Mouse (Mus musculus) intestine, embryonic 14.5 days (tissue): ENCODE measurements around the gene Gusb. TPM values are rescaled to one million over a fixed set of nuclear protein-coding genes. Genes with fewer than 3 reads are reported as not detected.

Source experiments
- ATAC-seq: fragments of 200-750 bp; cut with Nextera tagmentation; replicated peaks from 2 replicates; pipeline ENCODE4 v1.8.0; 2017; ENCODE audit warnings: low read depth, moderate number of reproducible peaks, moderate TSS enrichment, moderate library complexity; ENCODE audit not compliant: low FRiP score, low TSS enrichment
- DNase-seq: peaks from one replicate; pipeline ENCODE4 v3.0.0-alpha.2; 2018; ENCODE audit warnings: low spot score
- H3K27ac ChIP-seq: fragments of 300-500 bp; sonication (generic); 2 replicates; pipeline ENCODE4 v1.5.1; 2014; ENCODE audit warnings: low read depth, mild to moderate bottlenecking, control low read depth
- H3K27me3 ChIP-seq: fragments of 300-500 bp; sonication (generic); replicated peaks from 2 replicates; pipeline ENCODE4 v1.6.1; 2014; ENCODE audit warnings: low read length, control low read depth; ENCODE audit not compliant: control insufficient read depth, insufficient read depth
- H3K36me3 ChIP-seq: fragments of 300-500 bp; sonication (generic); 2 replicates; pipeline ENCODE4 v1.6.1; 2014; ENCODE audit warnings: low read length, control low read depth; ENCODE audit not compliant: control insufficient read depth, insufficient read depth
- H3K4me1 ChIP-seq: fragments of 300-500 bp; sonication (generic); replicated peaks from 2 replicates; pipeline ENCODE4 v1.6.1; 2014; ENCODE audit warnings: low read length, control low read depth, mixed read lengths; ENCODE audit not compliant: control insufficient read depth, insufficient read depth
- H3K4me2 ChIP-seq: fragments of 300-500 bp; sonication (generic); 2 replicates; pipeline ENCODE4 v1.6.1; 2014; ENCODE audit warnings: low read length
- H3K4me3 ChIP-seq: fragments of 300-500 bp; sonication (generic); 2 replicates; pipeline ENCODE4 v1.5.1; 2014; ENCODE audit warnings: low read depth, low read length, control low read depth, mixed read lengths
- H3K9ac ChIP-seq: fragments of 300-500 bp; sonication (generic); 2 replicates; pipeline ENCODE4 v1.6.1; 2014; ENCODE audit warnings: mild to moderate bottlenecking, low read length
- H3K9me3 ChIP-seq: fragments of 300-500 bp; sonication (generic); 2 replicates; pipeline ENCODE4 v1.6.1; 2016; ENCODE audit warnings: low read length, control low read depth; ENCODE audit not compliant: control insufficient read depth
- WGBS: fragments of 180-500 bp; shearing (Covaris S2); extraction: QIAGEN DNeasy Blood & Tissue Kit; methylation state at CpG from one replicate; pipeline ENCODE4 v1.1.7; 2014; 5-methylcytosine and 5-hydroxymethylcytosine counted together
- polyA plus RNA-seq: library from polyadenylated mRNA; unstranded; fragments of >200 nt; fragmentation: Nextera tagmentation; extraction: Ambion mirVana; gene quantifications from 2 replicates; pipeline ENCODE4 v1.2.1, GENCODE M21; 2014

The Gusb gene
- polyA plus RNA-seq, 1 experiment from 2014 or later, result 94.9 TPM

DNA sequence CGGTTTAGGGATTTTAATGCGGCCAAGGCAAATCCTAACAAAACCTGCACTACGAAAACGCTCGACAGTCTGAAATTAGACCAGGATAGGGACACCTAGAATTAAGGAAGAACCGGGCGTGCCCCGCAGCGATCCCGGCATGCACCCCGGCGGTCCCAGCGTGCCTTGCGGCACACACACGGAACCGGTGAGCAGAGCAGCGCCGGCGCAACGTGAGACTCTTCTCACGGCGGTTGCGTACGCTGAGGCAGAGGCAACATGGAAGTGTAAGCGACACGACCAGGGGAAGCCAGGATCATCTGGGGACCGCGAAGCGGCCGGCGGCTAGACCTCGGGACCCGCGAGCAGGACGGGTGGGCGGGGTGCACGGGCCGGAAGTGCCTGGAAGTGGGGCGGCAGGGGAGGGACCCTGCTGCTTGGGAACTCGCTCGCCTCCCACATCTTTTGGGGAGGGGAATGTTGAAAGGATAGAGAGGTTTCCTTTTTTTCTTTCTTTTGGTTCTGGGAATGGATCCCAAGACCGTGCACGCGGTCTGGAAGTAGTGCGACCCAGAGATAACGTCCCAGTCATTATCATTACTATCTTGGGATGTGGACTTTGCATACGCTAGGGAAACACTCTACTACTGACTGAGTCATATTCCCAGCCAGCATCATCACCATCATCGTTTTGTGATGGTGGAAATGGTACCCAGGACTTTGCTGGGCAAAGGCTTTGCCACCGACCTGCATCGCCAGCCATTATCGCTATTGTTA lies 26.5 kb upstream of the Gusb start, which contains the start of the genes Asl and Crcp:
Asl (minus strand) TSS at position 106 of the 756 bp plus-strand sequence.
Crcp (plus strand) TSS at position 149 of the 756 bp plus-strand sequence.
- peak; percentile 91 for DNase-seq
- Histone ChIP-seq H3K9ac (peak within 1 kb of the TSS; percentile 61), H3K36me3 (no peaks in the 10 kb centered on the region), H3K4me2 (peak within 1 kb of the TSS; percentile 90), H3K27ac (peak within 1 kb of the TSS; percentile 86), H3K4me3 (peak within 1 kb of the TSS; percentile 62), H3K4me1 (no peaks in the 10 kb centered on the region; the same call in 1 of the 2 replicates), H3K27me3 (no peaks in the 10 kb centered on the region), H3K9me3 (no peaks in the 10 kb centered on the region)
- peak; percentile 85 for ATAC-seq
- WGBS, result 2% methylated on average over 51 of the region's 51 CpGs

DNA sequence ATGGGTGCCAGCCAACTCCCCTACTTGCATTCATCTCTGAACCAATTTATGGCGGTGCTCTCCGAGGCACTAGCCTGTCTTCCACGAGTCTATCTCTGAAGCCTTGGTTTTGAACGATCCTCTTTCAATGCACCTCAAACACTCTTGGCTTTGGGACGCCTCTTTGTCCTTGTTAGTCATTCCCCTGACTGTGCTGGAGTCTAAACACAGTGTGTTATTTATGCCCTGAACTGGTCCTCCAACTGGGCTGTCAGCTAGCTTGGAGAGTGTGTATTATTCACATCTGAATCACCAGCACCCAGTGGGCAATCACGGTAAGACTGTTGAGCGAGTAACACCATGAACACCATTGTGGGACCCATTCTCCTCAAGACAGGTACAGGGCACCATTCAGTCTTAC lies 24.8 kb upstream of the Gusb start:
- no peak overlapping the region for H3K4me2 ChIP-seq
- no peaks in the 10 kb centered on the region for H3K9me3 ChIP-seq
- WGBS, result 76% methylated on average over 7 of the region's 7 CpGs
- H3K9ac ChIP-seq, result no peak overlapping the region
- H3K27ac ChIP-seq, result no peak overlapping the region
- H3K36me3 ChIP-seq, result no peaks in the 10 kb centered on the region
- H3K27me3 ChIP-seq, result no peaks in the 10 kb centered on the region
- H3K4me1 ChIP-seq, result peaks cover 2% of the 10 kb centered on the region; the same call in 1 of the 2 replicates
- no peak overlapping the region for H3K4me3 ChIP-seq
- no peak for DNase-seq
- ATAC-seq, result no peak

DNA sequence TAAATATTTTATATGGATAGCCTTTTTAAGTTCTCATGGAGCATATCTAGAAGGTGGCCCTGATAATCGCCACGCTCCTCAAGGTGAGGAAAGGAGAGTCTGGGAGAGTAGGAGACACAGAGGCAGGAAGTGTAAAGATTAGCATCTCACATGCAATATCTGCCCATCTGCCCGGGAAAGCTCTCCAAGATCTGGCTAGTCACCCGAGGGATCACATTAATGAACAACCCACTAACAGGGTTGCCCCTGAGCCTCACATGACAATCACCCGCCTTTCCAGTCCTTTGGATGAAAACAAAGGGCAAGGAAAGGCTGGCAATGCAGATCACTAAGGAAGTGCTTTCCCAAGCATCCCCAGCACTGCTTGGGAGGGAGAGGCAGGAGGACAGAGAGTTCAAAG lies 24.3 kb upstream of the Gusb start:
- DNase-seq (no peak), ATAC-seq (no peak)
- Histone ChIP-seq H3K27ac (no peak overlapping the region), H3K36me3 (no peaks in the 10 kb centered on the region), H3K4me1 (peaks cover 2% of the 10 kb centered on the region; the same call in 1 of the 2 replicates), H3K9ac (no peak overlapping the region), H3K4me2 (no peak overlapping the region), H3K9me3 (no peaks in the 10 kb centered on the region), H3K4me3 (no peak overlapping the region), H3K27me3 (no peaks in the 10 kb centered on the region)
- 63% methylated on average over 5 of the region's 5 CpGs for WGBS

DNA sequence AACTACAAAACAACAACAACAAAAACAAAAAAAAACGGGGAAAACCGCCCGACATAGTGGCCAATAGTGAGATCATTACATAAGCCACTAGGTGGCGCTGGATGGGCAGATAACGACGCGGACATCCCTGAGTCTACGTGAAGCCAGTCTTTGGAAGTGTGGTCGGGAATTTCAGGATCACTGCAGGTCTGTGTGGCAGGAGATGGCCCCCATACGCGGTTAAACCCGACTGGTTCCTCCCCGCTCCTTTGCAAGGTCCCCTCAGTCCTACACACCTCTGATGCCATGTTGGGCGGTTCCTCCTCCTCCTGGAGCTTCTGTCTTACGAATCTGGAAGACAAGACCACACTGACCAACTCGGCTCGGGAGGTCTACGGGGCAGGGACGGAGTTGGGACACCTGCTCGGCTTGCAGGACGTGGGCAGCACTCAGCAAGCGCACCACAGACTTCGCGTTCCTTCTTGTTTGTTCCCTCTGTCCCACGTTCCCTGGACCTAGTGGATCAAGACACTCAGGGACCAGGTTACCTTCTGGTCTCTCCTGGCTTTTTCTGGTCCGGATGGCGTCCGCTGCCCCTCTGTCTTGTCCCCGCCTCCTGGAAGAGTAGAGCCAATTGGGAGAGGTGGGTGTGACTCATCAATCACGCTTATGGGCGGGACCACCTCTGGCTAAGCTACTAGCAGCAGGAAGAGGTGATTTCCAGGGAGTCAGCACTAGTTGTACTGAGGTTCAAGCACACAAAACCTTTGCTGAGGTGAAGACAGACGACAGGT lies 21.1 kb upstream of the Gusb start:
- WGBS, result under 1% methylated on average over 32 of the region's 32 CpGs
- Histone ChIP-seq H3K9ac (peak overlapping the region; percentile 39), H3K27ac (peak overlapping the region; percentile 58), H3K4me3 (peak overlapping the region; percentile 53), H3K27me3 (no peaks in the 10 kb centered on the region), H3K4me2 (peak overlapping the region; percentile 74), H3K36me3 (no peaks in the 10 kb centered on the region), H3K4me1 (peaks cover 6% of the 10 kb centered on the region; the same call in 1 of the 2 replicates), H3K9me3 (no peaks in the 10 kb centered on the region)
- DNase-seq (peak; percentile 95), ATAC-seq (peak; percentile 90)

DNA sequence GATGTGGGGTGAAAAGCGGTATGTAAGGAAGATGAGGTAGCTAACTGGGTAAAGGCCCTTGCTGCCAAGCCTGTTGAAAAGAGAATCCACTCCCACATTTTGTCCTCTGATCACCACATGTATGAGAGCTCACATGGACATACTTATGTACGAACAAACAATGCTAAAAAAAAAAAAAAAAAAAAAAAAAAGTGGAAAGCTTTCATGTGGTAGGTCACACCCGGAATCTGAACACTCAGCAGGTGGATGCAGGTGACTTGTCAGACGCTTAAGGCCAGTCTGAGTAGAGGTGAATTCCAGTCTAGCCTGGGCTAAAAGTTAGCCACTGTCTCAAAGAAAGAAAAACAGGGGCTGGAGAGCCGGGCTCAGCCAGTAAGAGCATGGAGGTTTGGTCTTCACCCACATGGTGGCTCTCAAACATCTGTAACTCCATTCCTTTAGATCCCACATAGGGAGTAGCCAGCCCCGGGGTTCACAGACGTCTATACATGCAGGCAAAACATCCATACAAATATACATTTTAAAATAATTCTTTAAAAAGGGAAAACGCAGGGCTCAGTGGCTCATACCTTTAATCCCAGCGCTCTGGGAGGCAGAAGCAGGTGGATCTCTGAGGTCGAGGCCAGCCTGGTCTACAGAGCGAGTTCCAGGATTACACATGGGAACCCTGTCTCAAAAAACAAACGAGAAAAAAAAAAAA lies 20.4 kb upstream of the Gusb start:
- DNase-seq, result peak; percentile 56
- Histone ChIP-seq H3K9ac (no peak overlapping the region), H3K9me3 (no peaks in the 10 kb centered on the region), H3K4me1 (peaks cover 6% of the 10 kb centered on the region; the same call in 1 of the 2 replicates), H3K4me2 (peak overlapping the region; percentile 74), H3K27ac (no peak overlapping the region), H3K36me3 (0 out of 2 replicates have a peak, but pooled peaks cover 1% of the 10 kb centered on the region), H3K4me3 (peak overlapping the region; percentile 53), H3K27me3 (no peaks in the 10 kb centered on the region)
- ATAC-seq, result no peak
- WGBS, result 42% methylated on average over 12 of the region's 12 CpGs

DNA sequence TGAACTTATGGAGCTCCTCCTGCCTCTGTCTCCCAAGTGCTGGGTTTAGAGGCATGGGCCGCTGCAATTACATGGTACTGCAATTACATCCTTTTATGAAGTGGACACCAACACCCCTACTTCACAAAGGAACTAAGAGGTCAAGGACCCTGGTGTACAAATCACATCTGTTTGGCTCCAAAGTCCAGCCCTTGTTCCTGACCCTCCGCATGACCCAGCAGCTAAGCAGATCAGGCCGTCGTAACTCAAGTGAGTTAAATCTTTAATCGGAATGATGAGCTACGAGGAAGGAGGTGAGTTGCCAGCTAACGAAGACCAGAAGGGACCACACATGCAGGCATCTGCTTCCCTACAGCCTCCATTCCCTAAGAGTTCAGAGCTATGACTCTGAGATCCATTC lies 19.5 kb upstream of the Gusb start:
- no peak for ATAC-seq
- H3K4me2 ChIP-seq, result no peak overlapping the region
- 0 out of 2 replicates have a peak, but pooled peaks cover 2% of the 10 kb centered on the region for H3K36me3 ChIP-seq
- no peak overlapping the region for H3K4me3 ChIP-seq
- no peaks in the 10 kb centered on the region for H3K27me3 ChIP-seq
- 50% methylated on average over 7 of the region's 7 CpGs for WGBS
- H3K27ac ChIP-seq, result no peak overlapping the region
- H3K9ac ChIP-seq, result no peak overlapping the region
- peaks cover 6% of the 10 kb centered on the region; the same call in 1 of the 2 replicates for H3K4me1 ChIP-seq
- no peaks in the 10 kb centered on the region for H3K9me3 ChIP-seq
- DNase-seq, result no peak

DNA sequence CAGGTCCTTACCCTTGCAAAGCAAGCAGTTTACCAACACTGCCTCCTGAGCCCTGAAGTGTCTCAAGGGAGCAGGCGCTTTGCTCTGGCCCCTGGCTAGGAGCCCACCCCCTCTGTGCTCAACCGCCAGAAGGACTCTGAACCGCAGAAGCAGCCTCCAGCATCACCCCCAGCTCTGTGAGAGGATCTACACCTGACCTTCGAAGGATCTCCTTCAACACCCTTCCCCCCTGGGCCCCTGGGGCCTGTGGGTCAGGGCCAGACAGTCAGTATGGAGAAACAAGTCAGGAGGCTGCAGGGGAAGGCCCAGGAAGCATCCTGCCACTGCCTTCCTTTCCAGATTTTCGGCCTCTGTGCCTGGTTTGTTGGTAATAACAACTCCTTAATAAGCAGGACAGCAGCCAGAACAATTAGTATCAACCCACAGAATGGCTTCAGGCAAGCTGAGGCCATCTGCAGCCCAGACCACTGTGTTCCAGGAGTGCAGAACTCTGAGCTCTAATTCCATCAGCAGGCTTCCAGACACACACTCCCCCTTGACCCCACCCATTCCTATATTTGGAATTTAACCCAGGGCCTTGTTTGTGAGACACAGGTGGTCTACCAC lies 18.6 kb upstream of the Gusb start:
- no peak overlapping the region for H3K4me2 ChIP-seq
- H3K9me3 ChIP-seq, result no peaks in the 10 kb centered on the region
- no peak for DNase-seq
- 59% methylated on average over 5 of the region's 5 CpGs for WGBS
- no peaks in the 10 kb centered on the region for H3K27me3 ChIP-seq
- no peak overlapping the region for H3K4me3 ChIP-seq
- H3K27ac ChIP-seq, result no peak overlapping the region
- H3K36me3 ChIP-seq, result 0 out of 2 replicates have a peak, but pooled peaks cover 2% of the 10 kb centered on the region
- no peak overlapping the region for H3K9ac ChIP-seq
- no peak for ATAC-seq
- H3K4me1 ChIP-seq, result peaks cover 6% of the 10 kb centered on the region; the same call in 1 of the 2 replicates

DNA sequence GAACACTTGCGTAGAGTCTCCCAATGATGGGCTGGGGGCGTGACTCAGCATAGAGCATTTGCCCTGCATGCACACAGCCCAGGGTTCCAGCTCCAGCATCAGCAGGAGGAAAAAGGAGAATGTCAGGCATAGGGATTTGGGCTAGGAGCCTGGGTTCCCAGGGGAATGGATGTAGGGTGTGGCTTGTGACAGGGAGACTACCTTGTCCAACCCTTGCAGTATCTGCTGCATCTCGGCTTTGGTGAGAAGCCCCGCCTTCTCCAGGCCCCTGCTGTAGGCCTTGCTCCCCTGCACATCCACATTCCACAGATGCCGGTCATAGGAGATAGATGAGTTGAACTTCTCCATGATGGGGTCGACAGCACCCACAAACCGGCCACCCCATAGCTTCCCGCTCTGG lies 16.6 kb upstream of the Gusb start:
- no peaks in the 10 kb centered on the region for H3K9me3 ChIP-seq
- H3K36me3 ChIP-seq, result peaks cover 5% of the 10 kb centered on the region; the same call in 1 of the 2 replicates
- ATAC-seq, result no peak
- no peak overlapping the region for H3K4me3 ChIP-seq
- no peak for DNase-seq
- peaks cover 6% of the 10 kb centered on the region; the same call in 1 of the 2 replicates for H3K4me1 ChIP-seq
- no peak overlapping the region for H3K9ac ChIP-seq
- WGBS, result 49% methylated on average over 8 of the region's 8 CpGs
- H3K27ac ChIP-seq, result no peak overlapping the region
- no peaks in the 10 kb centered on the region for H3K27me3 ChIP-seq
- no peak overlapping the region for H3K4me2 ChIP-seq
